Mouse (Mus musculus): ENCODE measurements around the gene Nono. TPM values are rescaled to one million over a fixed set of nuclear protein-coding genes. Genes with fewer than 3 reads are reported as not detected.
"Not testable (repeated sequence)": the region's sequence is repeated elsewhere in the genome, so short reads cannot be mapped to it uniquely, and the experiment has no call there.

Nono gene
- total RNA-seq, 2 experiments from 2014 or later, result 132 to 144 TPM

GRCm38 (mm10) chrX:101420700-101421095 is 8.4 kb upstream of the Nono start, which contains the start of gene Zmym3:
Zmym3 (minus strand) TSS chrX:101420849.
- DNase-seq (ENCODE audit: low spot score in 2 of 2), result no peak
- H3K27ac ChIP-seq, result peak within 1 kb of the TSS; percentile 89
- TF ChIP-seq CTCF (conservative IDR thresholded peaks at IDR 0.05), result no peak
- H3K4me3 ChIP-seq, result peak within 1 kb of the TSS; percentile 67

- Histone ChIP-seq H3K27ac (no peak overlapping the region), H3K4me3 (no peak overlapping the region)
- DNase-seq (ENCODE audit: low spot score in 2 of 2), result no peak
- TF ChIP-seq CTCF (conservative IDR thresholded peaks at IDR 0.05), result no peak
These were observed 5.7 kb upstream of the Nono start for GRCm38 (mm10) chrX:101423462-101423861.

GRCm38 (mm10) chrX:101427774-101428173 is 1.3 kb upstream of the Nono start:
- no peak overlapping the region for H3K4me3 ChIP-seq
- TF ChIP-seq CTCF (conservative IDR thresholded peaks at IDR 0.05), result peak; percentile 69
- no peak for DNase-seq (ENCODE audit: low spot score in 2 of 2)
- 0 out of 2 replicates have a peak overlapping the region, but pooled peaks have one; percentile 97 for H3K27ac ChIP-seq

- H3K27ac ChIP-seq, result peak overlapping the region; percentile 97
- DNase-seq (ENCODE audit: low spot score in 2 of 2), result no peak
- no peak for TF ChIP-seq CTCF (conservative IDR thresholded peaks at IDR 0.05)
- peak overlapping the region; percentile 62 for H3K4me3 ChIP-seq
These were observed 355 bp upstream of the Nono start for GRCm38 (mm10) chrX:101428785-101429141.

- Histone ChIP-seq H3K4me3 (peak overlapping the region; percentile 74), H3K27ac (peak overlapping the region; percentile 89)
- DNase-seq (ENCODE audit: low spot score in 2 of 2), result no peak
- TF ChIP-seq CTCF (conservative IDR thresholded peaks at IDR 0.05), result no peak
These were observed 858 bp downstream of the Nono start for GRCm38 (mm10) chrX:101429976-101430375.

GRCm38 (mm10) chrX:101448886-101449475 is 19.9 kb downstream of the Nono start, which contains the start of gene Itgb1bp2:
Itgb1bp2 (plus strand) TSS chrX:101449088.
- TF ChIP-seq CTCF (conservative IDR thresholded peaks at IDR 0.05), result no peak
- no peak within 1 kb of the TSS for H3K27ac ChIP-seq
- H3K4me3 ChIP-seq, result no peak within 1 kb of the TSS
- no peak for DNase-seq (ENCODE audit: low spot score in 2 of 2)

GRCm38 (mm10) chrX:101451147-101451546 is 22.0 kb downstream of the Nono start:
- no peak overlapping the region for H3K27ac ChIP-seq
- H3K4me3 ChIP-seq, result no peak overlapping the region
- no peak for TF ChIP-seq CTCF (conservative IDR thresholded peaks at IDR 0.05)
- DNase-seq (ENCODE audit: low spot score in 2 of 2), result no peak

GRCm38 (mm10) chrX:101451591-101451990 is 22.5 kb downstream of the Nono start:
- no peak for TF ChIP-seq CTCF (conservative IDR thresholded peaks at IDR 0.05)
- H3K27ac ChIP-seq, result no peak overlapping the region
- no peak for DNase-seq (ENCODE audit: low spot score in 2 of 2)
- H3K4me3 ChIP-seq, result no peak overlapping the region

- Histone ChIP-seq H3K27ac (no peak overlapping the region), H3K4me3 (no peak overlapping the region)
- no peak for TF ChIP-seq CTCF (conservative IDR thresholded peaks at IDR 0.05)
- no peak for DNase-seq (ENCODE audit: low spot score in 2 of 2)
These were observed 43.1 kb downstream of the Nono start for GRCm38 (mm10) chrX:101472202-101472601.

- DNase-seq (ENCODE audit: low spot score in 2 of 2), result no peak
- no peak for TF ChIP-seq CTCF (conservative IDR thresholded peaks at IDR 0.05)
- Histone ChIP-seq H3K27ac (no peak overlapping the region), H3K4me3 (no peak overlapping the region)
These were observed 52.7 kb downstream of the Nono start for GRCm38 (mm10) chrX:101481604-101482350.

- peak; percentile 84 for TF ChIP-seq CTCF (conservative IDR thresholded peaks at IDR 0.05)
- not testable (repeated sequence) for H3K4me3 ChIP-seq
- peak overlapping the region; percentile 55; the same call in 1 of the 2 replicates for H3K27ac ChIP-seq
- peak; percentile 56 to 63 for DNase-seq (ENCODE audit: low spot score in 2 of 2)
These were observed 57.5 kb downstream of the Nono start for GRCm38 (mm10) chrX:101486487-101487152.

Other genes with a start within 250 kb of the Nono start
- gene Snx12, start 206.8 kb upstream of the Nono start, total RNA-seq (2021), result 10 to 100 TPM; 82.6 to 98.8 TPM
- 10 to 100 TPM; 19.8 to 24.0 TPM for gene Foxo4, start 174.8 kb upstream of the Nono start, total RNA-seq (2021)
- gene Gm614, start 165.3 kb upstream of the Nono start, total RNA-seq (2021), result not detected
- gene Il2rg, start 161.1 kb upstream of the Nono start, total RNA-seq (2021), result 1 to 10 TPM in 1 of 2 experiments, under 1 TPM in 1; 0.83 to 1.2 TPM
- gene Gm20489, start 160.3 kb upstream of the Nono start, total RNA-seq (2021), result not detected
- 10 to 100 TPM; 29.5 to 36.6 TPM for gene Med12, start 155.3 kb upstream of the Nono start, total RNA-seq (2021)
- 100 to 1,000 TPM; 178 to 182 TPM for gene Nlgn3, start 130.2 kb upstream of the Nono start, total RNA-seq (2021)
- 10 to 100 TPM in 1 of 2 experiments, 1 to 10 TPM in 1; 9.0 to 11.2 TPM for gene Gjb1, start 52.9 kb upstream of the Nono start, total RNA-seq (2021)
- gene Zmym3, start 8.5 kb upstream of the Nono start, total RNA-seq (2021), result 100 to 1,000 TPM; 176 to 179 TPM
- 1 to 10 TPM in 1 of 2 experiments, under 1 TPM in 1; 0.82 to 1.4 TPM for gene Itgb1bp2, start 19.8 kb downstream of the Nono start, total RNA-seq (2021)
- 10 to 100 TPM; 45.0 to 46.4 TPM for gene Taf1, start 103.4 kb downstream of the Nono start, total RNA-seq (2021)
- 100 to 1,000 TPM; 228 to 241 TPM for gene Ogt, start 210.7 kb downstream of the Nono start, total RNA-seq (2021)